Mouse (Mus musculus): ENCODE results near the gene Nme9. TPM values are rescaled to one million over a fixed set of nuclear protein-coding genes. Genes with fewer than 3 reads are reported as not detected.

Gene Nme9
- polyA plus RNA-seq, 1 experiment from 2014 or later = not detected

- ATAC-seq (ENCODE audit: low FRiP score, low TSS enrichment) (no peak), DNase-seq (peak; percentile 10)
- peaks cover 55% of the 10 kb centered on the region for H3K36me3 ChIP-seq (ENCODE audit: control insufficient read depth, insufficient read depth, low read length)
Observed at GRCm38 (mm10) chr9:99480764-99481163, 29.5 kb downstream of the Nme9 start.

DNA sequence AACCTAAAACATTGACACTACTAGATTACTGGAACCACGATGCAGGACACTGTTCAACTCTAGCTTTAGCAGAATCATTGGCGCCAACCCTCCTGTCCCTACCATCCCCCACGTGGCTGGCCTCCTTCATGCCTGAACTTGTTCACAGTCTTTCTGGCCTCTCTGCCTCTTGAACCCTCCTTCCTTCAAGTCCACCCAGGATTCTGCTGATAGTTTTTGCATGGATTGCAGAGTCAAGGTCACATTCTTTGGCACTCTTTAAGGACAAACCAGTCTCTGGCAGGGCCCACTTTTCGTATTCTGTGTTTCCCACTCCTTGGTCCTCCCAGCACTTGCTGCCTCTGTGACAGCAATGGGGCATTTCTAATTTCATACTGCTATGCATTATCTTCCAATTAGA is 31.9 kb downstream of the Nme9 start:
- peaks cover 70% of the 10 kb centered on the region for H3K36me3 ChIP-seq (ENCODE audit: control insufficient read depth, insufficient read depth, low read length)
- DNase-seq = no peak

More at GRCm38 (mm10) chr9:99480764-99481163, 29.5 kb downstream of the Nme9 start:
- no peak overlapping the region for H3K4me3 ChIP-seq (replicated peaks; ENCODE audit: low read depth, low read length)
- no peaks in the 10 kb centered on the region for H3K27me3 ChIP-seq (ENCODE audit: control insufficient read depth, insufficient read depth, low read length)
- no peaks in the 10 kb centered on the region for H3K9me3 ChIP-seq (ENCODE audit: control insufficient read depth, low read length)
- H3K4me1 ChIP-seq (ENCODE audit: control insufficient read depth, insufficient read depth, low read length) = no peaks in the 10 kb centered on the region
- H3K27ac ChIP-seq (replicated peaks; ENCODE audit: low read depth, low read length) = no peak overlapping the region
- no peak overlapping the region for H3K4me2 ChIP-seq (ENCODE audit: low read length)
- no peak overlapping the region for H3K9ac ChIP-seq (replicated peaks; ENCODE audit: low read length)
- WGBS = 91% methylated on average over 4 of the region's 4 CpGs

GRCm38 (mm10) chr9:99484632-99485031 is 33.4 kb downstream of the Nme9 start:
- DNase-seq (no peak), ATAC-seq (ENCODE audit: low FRiP score, low TSS enrichment) (no peak)
- H3K27me3 ChIP-seq (ENCODE audit: control insufficient read depth, insufficient read depth, low read length) = no peaks in the 10 kb centered on the region
- H3K4me2 ChIP-seq (ENCODE audit: low read length) = no peak overlapping the region
- no peak overlapping the region for H3K4me3 ChIP-seq (replicated peaks; ENCODE audit: low read depth, low read length)
- H3K4me1 ChIP-seq (ENCODE audit: control insufficient read depth, insufficient read depth, low read length) = no peaks in the 10 kb centered on the region
- H3K9ac ChIP-seq (replicated peaks; ENCODE audit: low read length) = no peak overlapping the region
- no peaks in the 10 kb centered on the region for H3K9me3 ChIP-seq (ENCODE audit: control insufficient read depth, low read length)
- peaks cover 68% of the 10 kb centered on the region for H3K36me3 ChIP-seq (ENCODE audit: control insufficient read depth, insufficient read depth, low read length)
- no peak overlapping the region for H3K27ac ChIP-seq (replicated peaks; ENCODE audit: low read depth, low read length)

More for the DNA sequence above, 31.9 kb downstream of the Nme9 start:
- Histone ChIP-seq H3K4me3 (replicated peaks; ENCODE audit: low read depth, low read length) (no peak overlapping the region), H3K27me3 (ENCODE audit: control insufficient read depth, insufficient read depth, low read length) (no peaks in the 10 kb centered on the region), H3K9ac (replicated peaks; ENCODE audit: low read length) (no peak overlapping the region), H3K27ac (replicated peaks; ENCODE audit: low read depth, low read length) (no peak overlapping the region), H3K4me2 (ENCODE audit: low read length) (no peak overlapping the region), H3K4me1 (ENCODE audit: control insufficient read depth, insufficient read depth, low read length) (no peaks in the 10 kb centered on the region), H3K9me3 (ENCODE audit: control insufficient read depth, low read length) (no peaks in the 10 kb centered on the region)
- 96% methylated on average over 4 of the region's 4 CpGs for WGBS
- no peak for ATAC-seq (ENCODE audit: low FRiP score, low TSS enrichment)

DNA sequence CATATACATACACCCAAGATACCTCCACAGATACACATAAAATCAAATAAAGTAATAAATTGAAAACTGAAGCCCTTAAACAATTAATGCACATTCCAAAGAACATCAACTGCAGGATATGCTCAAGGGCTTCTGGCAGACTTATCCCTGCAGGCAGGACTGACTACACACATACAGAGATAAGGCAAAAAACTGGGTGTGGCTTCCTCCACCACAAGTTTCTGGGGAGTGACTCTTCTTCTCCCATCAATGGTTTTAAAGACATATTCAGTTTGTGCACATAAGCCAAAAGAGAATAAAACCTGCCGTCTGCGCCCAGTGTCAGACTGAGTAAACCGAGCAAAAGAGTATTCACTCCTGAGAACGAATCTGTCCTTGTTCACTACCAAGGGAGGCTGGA is 33.9 kb downstream of the Nme9 start:
- ATAC-seq (ENCODE audit: low FRiP score, low TSS enrichment) = no peak
- no peaks in the 10 kb centered on the region for H3K9me3 ChIP-seq (ENCODE audit: control insufficient read depth, low read length)
- peaks cover 73% of the 10 kb centered on the region for H3K36me3 ChIP-seq (ENCODE audit: control insufficient read depth, insufficient read depth, low read length)
- no peak overlapping the region for H3K27ac ChIP-seq (replicated peaks; ENCODE audit: low read depth, low read length)
- no peak overlapping the region for H3K4me2 ChIP-seq (ENCODE audit: low read length)
- no peaks in the 10 kb centered on the region for H3K27me3 ChIP-seq (ENCODE audit: control insufficient read depth, insufficient read depth, low read length)
- H3K4me1 ChIP-seq (ENCODE audit: control insufficient read depth, insufficient read depth, low read length) = no peaks in the 10 kb centered on the region
- H3K4me3 ChIP-seq (replicated peaks; ENCODE audit: low read depth, low read length) = no peak overlapping the region
- H3K9ac ChIP-seq (replicated peaks; ENCODE audit: low read length) = no peak overlapping the region
- WGBS = 94% methylated on average over 4 of the region's 4 CpGs
- no peak for DNase-seq

DNA sequence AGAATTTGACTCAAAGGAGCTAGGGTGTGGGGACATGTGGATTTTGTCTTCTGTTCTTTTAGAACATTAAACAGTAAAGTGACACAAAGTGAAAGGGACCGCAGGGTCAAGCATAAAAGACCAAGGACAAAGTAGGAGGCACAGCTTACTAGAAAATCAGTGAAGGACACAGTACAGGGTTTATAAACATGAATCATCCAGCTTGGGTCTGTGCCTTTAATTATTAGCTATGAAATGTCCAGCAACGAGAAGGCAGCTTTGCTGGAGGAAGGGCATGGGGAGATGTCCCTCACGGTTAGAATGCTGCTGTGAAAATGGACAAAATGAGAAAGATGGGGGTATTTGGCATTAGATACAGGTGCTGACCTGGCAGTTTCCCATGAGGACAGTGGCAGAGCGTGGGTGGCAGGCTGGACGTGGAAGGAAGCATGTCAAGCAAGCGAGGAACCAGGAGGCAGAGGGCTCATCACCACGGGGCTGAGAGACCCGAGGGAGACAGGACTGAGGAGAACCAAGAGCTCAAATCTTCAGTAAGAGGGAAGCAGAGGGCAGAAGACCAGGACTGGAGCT is 35.9 kb downstream of the Nme9 start:
- DNase-seq (no peak), ATAC-seq (ENCODE audit: low FRiP score, low TSS enrichment) (no peak)
- Histone ChIP-seq H3K27me3 (ENCODE audit: control insufficient read depth, insufficient read depth, low read length) (no peaks in the 10 kb centered on the region), H3K27ac (replicated peaks; ENCODE audit: low read depth, low read length) (no peak overlapping the region), H3K9me3 (ENCODE audit: control insufficient read depth, low read length) (no peaks in the 10 kb centered on the region), H3K4me3 (replicated peaks; ENCODE audit: low read depth, low read length) (no peak overlapping the region), H3K36me3 (ENCODE audit: control insufficient read depth, insufficient read depth, low read length) (peaks cover 68% of the 10 kb centered on the region), H3K9ac (replicated peaks; ENCODE audit: low read length) (no peak overlapping the region), H3K4me1 (ENCODE audit: control insufficient read depth, insufficient read depth, low read length) (no peaks in the 10 kb centered on the region), H3K4me2 (ENCODE audit: low read length) (no peak overlapping the region)
- 90% methylated on average over 8 of the region's 8 CpGs for WGBS

GRCm38 (mm10) chr9:99487841-99488240 is 36.6 kb downstream of the Nme9 start:
- Histone ChIP-seq H3K27ac (replicated peaks; ENCODE audit: low read depth, low read length) (no peak overlapping the region), H3K9me3 (ENCODE audit: control insufficient read depth, low read length) (no peaks in the 10 kb centered on the region), H3K4me2 (ENCODE audit: low read length) (no peak overlapping the region), H3K27me3 (ENCODE audit: control insufficient read depth, insufficient read depth, low read length) (no peaks in the 10 kb centered on the region), H3K9ac (replicated peaks; ENCODE audit: low read length) (no peak overlapping the region), H3K4me3 (replicated peaks; ENCODE audit: low read depth, low read length) (no peak overlapping the region), H3K4me1 (ENCODE audit: control insufficient read depth, insufficient read depth, low read length) (no peaks in the 10 kb centered on the region), H3K36me3 (ENCODE audit: control insufficient read depth, insufficient read depth, low read length) (peaks cover 71% of the 10 kb centered on the region)
- DNase-seq (no peak), ATAC-seq (ENCODE audit: low FRiP score, low TSS enrichment) (no peak)
- 91% methylated on average over 3 of the region's 3 CpGs for WGBS

DNA sequence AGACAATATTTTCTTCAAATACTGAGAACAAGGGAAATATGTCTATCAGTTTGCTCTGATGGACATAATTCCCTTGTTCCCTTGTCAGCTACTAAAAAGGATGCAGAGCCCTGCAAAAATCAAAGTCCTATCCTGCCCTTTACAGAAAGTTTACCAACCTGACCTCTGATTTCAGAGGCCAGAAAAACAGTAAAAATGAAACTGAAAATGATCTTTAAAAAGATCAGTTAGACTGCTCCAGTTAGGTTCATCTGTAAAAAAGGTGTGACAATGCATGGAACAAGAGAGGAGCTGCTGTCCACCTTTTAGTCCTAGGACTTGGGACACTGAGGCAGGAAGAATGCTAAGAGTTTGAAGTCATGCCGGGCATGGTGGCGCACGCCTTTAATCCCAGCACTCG is 39.8 kb downstream of the Nme9 start:
- Histone ChIP-seq H3K4me3 (replicated peaks; ENCODE audit: low read depth, low read length) (no peak overlapping the region), H3K27ac (replicated peaks; ENCODE audit: low read depth, low read length) (no peak overlapping the region), H3K27me3 (ENCODE audit: control insufficient read depth, insufficient read depth, low read length) (no peaks in the 10 kb centered on the region), H3K9me3 (ENCODE audit: control insufficient read depth, low read length) (no peaks in the 10 kb centered on the region), H3K4me1 (ENCODE audit: control insufficient read depth, insufficient read depth, low read length) (no peaks in the 10 kb centered on the region), H3K36me3 (ENCODE audit: control insufficient read depth, insufficient read depth, low read length) (peaks cover 63% of the 10 kb centered on the region), H3K9ac (replicated peaks; ENCODE audit: low read length) (no peak overlapping the region), H3K4me2 (ENCODE audit: low read length) (no peak overlapping the region)
- no peak for ATAC-seq (ENCODE audit: low FRiP score, low TSS enrichment)
- no peak for DNase-seq
- 93% methylated on average over 4 of the region's 4 CpGs for WGBS

DNA sequence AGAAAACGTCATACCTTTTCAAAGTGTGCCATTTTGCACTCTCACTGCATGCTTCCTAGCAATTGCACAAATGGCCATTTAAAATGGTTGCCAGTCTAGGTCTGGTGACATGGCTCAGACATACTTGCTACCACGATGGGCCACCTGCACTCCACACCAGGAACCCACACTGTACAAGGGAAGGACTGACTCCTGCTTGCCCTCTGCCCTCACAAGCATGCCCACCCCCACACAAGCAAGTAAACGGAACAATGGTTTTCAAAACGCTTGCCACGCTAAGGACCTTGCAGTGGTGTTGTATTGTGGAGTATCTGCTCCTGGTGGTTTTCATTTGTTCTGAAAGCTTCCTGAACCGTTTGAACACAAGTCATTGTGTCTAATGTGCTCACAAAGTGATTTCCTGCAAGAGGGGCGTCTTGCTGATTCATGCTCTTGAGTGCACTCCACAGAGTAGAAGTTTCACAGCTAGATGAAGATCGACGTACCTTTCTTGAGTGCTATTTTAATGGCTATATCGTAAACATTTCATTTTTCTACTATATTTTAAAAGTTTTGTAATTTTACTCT is 41.4 kb downstream of the Nme9 start:
- Histone ChIP-seq H3K4me2 (ENCODE audit: low read length) (no peak overlapping the region), H3K27ac (replicated peaks; ENCODE audit: low read depth, low read length) (no peak overlapping the region), H3K4me3 (replicated peaks; ENCODE audit: low read depth, low read length) (no peak overlapping the region), H3K4me1 (ENCODE audit: control insufficient read depth, insufficient read depth, low read length) (no peaks in the 10 kb centered on the region), H3K27me3 (ENCODE audit: control insufficient read depth, insufficient read depth, low read length) (no peaks in the 10 kb centered on the region), H3K9ac (replicated peaks; ENCODE audit: low read length) (no peak overlapping the region), H3K36me3 (ENCODE audit: control insufficient read depth, insufficient read depth, low read length) (peaks cover 62% of the 10 kb centered on the region), H3K9me3 (ENCODE audit: control insufficient read depth, low read length) (no peaks in the 10 kb centered on the region)
- 81% methylated on average over 10 of the region's 10 CpGs for WGBS
- ATAC-seq (ENCODE audit: low FRiP score, low TSS enrichment) (no peak), DNase-seq (no peak)

DNA sequence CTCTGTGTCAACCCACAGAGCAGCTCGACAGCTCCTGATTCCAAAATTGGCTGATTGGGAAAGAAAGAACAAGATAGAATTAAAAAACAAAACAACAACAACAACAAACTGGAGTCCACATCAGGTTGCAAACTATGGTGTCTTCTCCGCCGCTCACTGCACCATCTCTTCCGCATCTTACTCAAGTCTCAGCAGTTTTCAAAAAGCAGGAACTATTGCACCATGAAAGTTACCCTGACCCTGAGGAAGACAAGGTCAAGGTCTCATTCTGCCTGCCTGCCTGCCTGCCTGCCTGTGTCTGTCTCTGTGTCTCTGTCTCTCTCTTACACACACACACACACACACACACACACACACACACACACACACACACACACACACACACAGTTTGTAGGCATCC is 48.1 kb downstream of the Nme9 start:
- Histone ChIP-seq H3K4me3 (replicated peaks; ENCODE audit: low read depth, low read length) (no peak overlapping the region), H3K4me2 (ENCODE audit: low read length) (no peak overlapping the region), H3K9ac (replicated peaks; ENCODE audit: low read length) (no peak overlapping the region), H3K27me3 (ENCODE audit: control insufficient read depth, insufficient read depth, low read length) (no peaks in the 10 kb centered on the region), H3K27ac (replicated peaks; ENCODE audit: low read depth, low read length) (no peak overlapping the region), H3K36me3 (ENCODE audit: control insufficient read depth, insufficient read depth, low read length) (peaks cover 42% of the 10 kb centered on the region), H3K4me1 (ENCODE audit: control insufficient read depth, insufficient read depth, low read length) (no peaks in the 10 kb centered on the region), H3K9me3 (ENCODE audit: control insufficient read depth, low read length) (no peaks in the 10 kb centered on the region)
- 97% methylated on average over 4 of the region's 4 CpGs for WGBS
- DNase-seq (no peak), ATAC-seq (ENCODE audit: low FRiP score, low TSS enrichment) (no peak)
